In the genomic region with DNA sequence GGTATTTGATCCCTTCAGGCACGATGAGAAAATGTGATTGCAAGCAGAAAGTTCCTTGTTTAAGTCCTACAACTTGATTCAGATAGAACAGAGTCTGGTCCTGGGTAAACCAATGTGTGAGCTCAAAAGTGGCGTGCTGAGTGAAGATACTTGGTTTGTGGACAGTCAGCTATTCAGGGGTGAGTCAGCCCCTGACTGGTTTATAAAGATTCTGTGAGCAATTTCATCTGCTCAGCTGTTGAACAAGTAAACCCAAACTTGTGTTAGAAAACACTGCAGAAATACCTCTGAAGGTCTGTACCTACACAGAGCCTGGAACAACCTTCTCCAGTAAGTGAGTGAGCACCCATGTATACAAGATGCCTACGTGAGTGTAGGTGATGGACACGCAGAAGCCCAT, we compare ENCODE assay signal across 14 mouse cellular contexts.
A peak's percentile ranks its signal among the peaks of the same experiment; 100 is the strongest.
DNase-seq lines count a peak whose midpoint lies in the region; ATAC-seq and TF ChIP-seq lines count a peak whose summit lies in the region.
"Had no signal": no experiment of that assay in that cellular context is flagged by ENCODE, and none has a peak within 500 bp of the region (broad histone marks: within the 10 kb centered on the region; RNA-seq: fewer than 3 reads in every experiment).

No protein-coding gene starts in this region.

- no peaks in the 10 kb centered on the region for H3K36me3 ChIP-seq in heart, embryonic 11.5 days (ENCODE audit: control insufficient read depth, insufficient read depth, low read length)
- H3K36me3 ChIP-seq in kidney, postnatal 0 days (ENCODE audit: insufficient read depth, low read length) = no peaks in the 10 kb centered on the region
- H3K36me3 ChIP-seq in ES-E14 (ENCODE audit: control insufficient read depth, insufficient read depth, low read length, poor library complexity, severe bottlenecking) = no peaks in the 10 kb centered on the region
- H3K36me3 ChIP-seq: hindbrain, embryonic 15.5 days; limb, embryonic 15.5 days had no signal

- no peak for ATAC-seq in heart, embryonic 11.5 days (replicated peaks; ENCODE audit: insufficient number of reproducible peaks, low FRiP score, low TSS enrichment)
- ATAC-seq in kidney, postnatal 0 days (replicated peaks; ENCODE audit: low FRiP score, low read depth) = no peak
- ATAC-seq: forebrain, embryonic 14.5 days had no signal

- in situ Hi-C loops in ES-E14 (cut with MboI; ENCODE audit: low sequenced_read_pairs in 2 of 2, unreplicated experiment in 2 of 2) = no loop called here

- H3K9me3 ChIP-seq in heart, embryonic 11.5 days (replicated peaks; ENCODE audit: control insufficient read depth, low read length) = no peaks in the 10 kb centered on the region
- H3K9me3 ChIP-seq in kidney, postnatal 0 days (replicated peaks; ENCODE audit: low read length) = no peaks in the 10 kb centered on the region
- no peaks in the 10 kb centered on the region for H3K9me3 ChIP-seq in ES-E14 (ENCODE audit: control insufficient read depth, insufficient read depth, low read depth, low read length)
- H3K9me3 ChIP-seq: hindbrain, embryonic 15.5 days; limb, embryonic 15.5 days; megakaryocyte, embryonic 14.5 days had no signal

- H3K4me2 ChIP-seq in heart, embryonic 11.5 days = no peak overlapping the region
- H3K4me2 ChIP-seq in kidney, postnatal 0 days (ENCODE audit: low read length) = no peak overlapping the region
- H3K4me2 ChIP-seq: hindbrain, embryonic 15.5 days; limb, embryonic 15.5 days had no signal

- 0 out of 2 replicates have a peak overlapping the region, but pooled peaks have one; percentile 54 for H3K27ac ChIP-seq in heart, embryonic 11.5 days (ENCODE audit: low read depth, low read length)
- peak overlapping the region; percentile 47 for H3K27ac ChIP-seq in kidney, postnatal 0 days
- peak overlapping the region; percentile 48 for H3K27ac ChIP-seq in ES-E14 (ENCODE audit: insufficient read depth, low read depth, low read length, poor library complexity, severe bottlenecking)
- H3K27ac ChIP-seq: hindbrain, embryonic 15.5 days; limb, embryonic 15.5 days had no signal

- 41% methylated on average over 4 of the region's 4 CpGs for WGBS in heart, embryonic 11.5 days (ENCODE audit: insufficient replicate concordance)
- WGBS in kidney, postnatal 0 days = 51% methylated on average over 4 of the region's 4 CpGs

- DNase-seq in heart, adult 18-20 months = no peak
- DNase-seq in kidney, postnatal 0 days (ENCODE audit: low spot score) = no peak
- no peak for DNase-seq in kidney, adult 9 months
- DNase-seq in ES-E14 (ENCODE audit: low read depth, low spot score) = no peak
- peak; percentile 1 for DNase-seq in induced T-regulatory cell, adult 2 months (ENCODE audit: low read depth)
- no peak for DNase-seq in lung, postnatal 25 days (ENCODE audit: low spot score)
- DNase-seq: cerebellum, adult 2 months; layer of hippocampus, postnatal 36 days; lung, postnatal 10 days had no signal

- no peaks in the 10 kb centered on the region for H3K27me3 ChIP-seq in heart, embryonic 11.5 days (ENCODE audit: control insufficient read depth, insufficient read depth, low read length)
- no peaks in the 10 kb centered on the region for H3K27me3 ChIP-seq in kidney, postnatal 0 days (ENCODE audit: insufficient read depth, low read length)

- TF ChIP-seq CTCF in kidney, postnatal 0 days (IDR thresholded peaks at IDR 0.05; ENCODE audit: low read depth) = no peak

- H3K4me3 ChIP-seq in heart, embryonic 11.5 days (ENCODE audit: low read depth, low read length) = no peak overlapping the region
- no peak overlapping the region for H3K4me3 ChIP-seq in kidney, postnatal 0 days (replicated peaks; ENCODE audit: low read depth, low read length)
- no peak overlapping the region for H3K4me3 ChIP-seq in ES-E14 (ENCODE audit: insufficient read depth in 1 of 2, low read depth in 1 of 2, low read length in 2 of 2, poor library complexity in 1 of 2, severe bottlenecking in 1 of 2)
- H3K4me3 ChIP-seq: hindbrain, embryonic 15.5 days; limb, embryonic 15.5 days; megakaryocyte, embryonic 14.5 days had no signal

- no peak overlapping the region for H3K9ac ChIP-seq in heart, embryonic 11.5 days (ENCODE audit: low read depth, low read length)
- no peak overlapping the region for H3K9ac ChIP-seq in kidney, postnatal 0 days (ENCODE audit: low read depth, low read length)
- H3K9ac ChIP-seq in ES-E14 (ENCODE audit: insufficient read depth, low read depth, low read length, poor library complexity, severe bottlenecking) = no peak overlapping the region
- H3K9ac ChIP-seq: hindbrain, embryonic 15.5 days; limb, embryonic 15.5 days had no signal

- no peaks in the 10 kb centered on the region for H3K4me1 ChIP-seq in heart, embryonic 11.5 days (ENCODE audit: control insufficient read depth, insufficient read depth, low read length)
- no peaks in the 10 kb centered on the region for H3K4me1 ChIP-seq in kidney, postnatal 0 days (replicated peaks; ENCODE audit: insufficient read depth, low read length)
- peaks cover 4 to 5% of the 10 kb centered on the region in 2 experiments; a peak in 2 of 4 replicates for H3K4me1 ChIP-seq in ES-E14 (ENCODE audit: control insufficient read depth in 2 of 2, insufficient read depth in 2 of 2, low read length in 2 of 2, poor library complexity in 1 of 2)
- H3K4me1 ChIP-seq: hindbrain, embryonic 15.5 days; limb, embryonic 15.5 days; megakaryocyte, embryonic 14.5 days had no signal

TF ChIP-seq in ES-E14, 5 proteins besides CTCF, POLR2A, EP300 and RAD21:
- TF ChIP-seq ZC3H11A (IDR thresholded peaks at IDR 0.05; ENCODE audit: borderline replicate concordance, low read depth, low read length) (no peak), CHD2 (IDR thresholded peaks at IDR 0.05; ENCODE audit: low read depth, low read length) (no peak), MAFK (IDR thresholded peaks at IDR 0.05; ENCODE audit: insufficient read depth, low read depth, low read length) (no peak), HCFC1 (IDR thresholded peaks at IDR 0.05; ENCODE audit: borderline replicate concordance, insufficient read depth, low read length) (no peak), ZNF384 (IDR thresholded peaks at IDR 0.05; ENCODE audit: low read depth, low read length) (no peak)
TF ChIP-seq in ES-E14: peak in this region for 0.
